Mouse (Mus musculus): Measurements from ENCODE around the gene Sertad4. TPM values are rescaled to one million over a fixed set of nuclear protein-coding genes. Genes with fewer than 3 reads are reported as not detected.
A peak's percentile ranks its signal among the peaks of the same experiment; 100 is the strongest.

The Sertad4 gene
- polyA plus RNA-seq, 1 experiment from 2014 or later = 25.8 TPM

- Histone ChIP-seq H3K27ac (0 out of 2 replicates have a peak overlapping the region, but pooled peaks have one; percentile 13), H3K9ac (0 out of 2 replicates have a peak overlapping the region, but pooled peaks have one; percentile 4), H3K9me3 (no peaks in the 10 kb centered on the region), H3K4me1 (peaks cover 33% of the 10 kb centered on the region), H3K36me3 (replicated peaks) (no peaks in the 10 kb centered on the region), H3K4me2 (no peak overlapping the region), H3K27me3 (peaks cover 5% of the 10 kb centered on the region; the same call in 1 of the 2 replicates), H3K4me3 (replicated peaks) (no peak overlapping the region)
- ATAC-seq (ENCODE audit: low FRiP score) = no peak
- WGBS = 78% methylated on average over 16 of the region's 16 CpGs
These were observed 57.1 kb downstream of the Sertad4 start for GRCm38 (mm10) chr1:192798212-192799164.

GRCm38 (mm10) chr1:192797011-192797274 is 58.6 kb downstream of the Sertad4 start:
- H3K27ac ChIP-seq = peak overlapping the region; percentile 79
- H3K4me3 ChIP-seq (replicated peaks) = no peak overlapping the region
- peak overlapping the region; percentile 21; the same call in 1 of the 2 replicates for H3K4me2 ChIP-seq
- peaks cover 35% of the 10 kb centered on the region for H3K4me1 ChIP-seq
- H3K9ac ChIP-seq = no peak overlapping the region
- WGBS = 33% methylated on average over 3 of the region's 3 CpGs
- H3K9me3 ChIP-seq = no peaks in the 10 kb centered on the region
- H3K36me3 ChIP-seq (replicated peaks) = no peaks in the 10 kb centered on the region
- 0 out of 2 replicates have a peak, but pooled peaks have one; percentile 9 for ATAC-seq (ENCODE audit: low FRiP score)
- peaks cover 5% of the 10 kb centered on the region; the same call in 1 of the 2 replicates for H3K27me3 ChIP-seq

GRCm38 (mm10) chr1:192796201-192797010 is 59.1 kb downstream of the Sertad4 start:
- ATAC-seq (ENCODE audit: low FRiP score) = peak; percentile 24; the same call in 1 of the 2 replicates
- WGBS = 6% methylated on average over 14 of the region's 21 CpGs
- H3K27ac ChIP-seq = peak overlapping the region; percentile 79
- no peak overlapping the region for H3K4me3 ChIP-seq (replicated peaks)
- peaks cover 5% of the 10 kb centered on the region; the same call in 1 of the 2 replicates for H3K27me3 ChIP-seq
- peaks cover 41% of the 10 kb centered on the region for H3K4me1 ChIP-seq
- no peak overlapping the region for H3K9ac ChIP-seq
- no peaks in the 10 kb centered on the region for H3K9me3 ChIP-seq
- peak overlapping the region; percentile 21 for H3K4me2 ChIP-seq
- H3K36me3 ChIP-seq (replicated peaks) = no peaks in the 10 kb centered on the region

- ATAC-seq (ENCODE audit: low FRiP score) = no peak
- Histone ChIP-seq H3K27ac (no peak overlapping the region; the same call in 1 of the 2 replicates), H3K27me3 (peaks cover 5% of the 10 kb centered on the region; the same call in 1 of the 2 replicates), H3K9ac (no peak overlapping the region), H3K4me3 (replicated peaks) (no peak overlapping the region), H3K4me1 (peaks cover 44% of the 10 kb centered on the region), H3K4me2 (no peak overlapping the region), H3K9me3 (no peaks in the 10 kb centered on the region), H3K36me3 (replicated peaks) (no peaks in the 10 kb centered on the region)
- WGBS = 58% methylated on average over 9 of the region's 9 CpGs
These were observed 60.4 kb downstream of the Sertad4 start for GRCm38 (mm10) chr1:192794957-192795745.

Other genes starting within 250 kb of the Sertad4 start
- 4.4 and 7.6 TPM in 2 replicates for gene Hhat, start 84.5 kb downstream of the Sertad4 start, polyA plus RNA-seq (2016; fragmentation: Nextera tagmentation; extraction: Ambion mirVana)
- 9.2 and 9.8 TPM in 2 replicates for gene Syt14, start 180.0 kb upstream of the Sertad4 start, polyA plus RNA-seq (2016; fragmentation: Nextera tagmentation; extraction: Ambion mirVana)